Mouse (Mus musculus) erythroid progenitor cell, adult 5-6 weeks (primary cell): ENCODE measurements around the gene Adad2. TPM values are rescaled to one million over a fixed set of nuclear protein-coding genes. Genes with fewer than 3 reads are reported as not detected.

ENCODE experiments used
- ATAC-seq: replicated peaks from 2 replicates; pipeline ENCODE4 v1.8.0; 2016; ENCODE audit warnings: moderate number of reproducible peaks, mild to moderate bottlenecking, moderate TSS enrichment, inconsistent platforms; ENCODE audit not compliant: poor library complexity, low FRiP score, severe bottlenecking
- total RNA-seq, 2 experiments: library from RNA; stranded (forward) in 1 of 2; stranded (reverse) in 1 of 2; fragments of 150-400 nt in 1 of 2; fragments of 186-747, 209-891 nt in 1 of 2; gene quantifications; 2 replicates each; pipeline versions ENCODE4 v1.2.3 to v1.2.4; 2015 to 2017; ENCODE audit warnings: low replicate concordance in 2 of 2

Adad2 gene
- not detected in 2 replicates for total RNA-seq (2015; ENCODE audit: low replicate concordance)
- total RNA-seq (2017; ENCODE audit: low replicate concordance), result not detected in 2 replicates

DNA sequence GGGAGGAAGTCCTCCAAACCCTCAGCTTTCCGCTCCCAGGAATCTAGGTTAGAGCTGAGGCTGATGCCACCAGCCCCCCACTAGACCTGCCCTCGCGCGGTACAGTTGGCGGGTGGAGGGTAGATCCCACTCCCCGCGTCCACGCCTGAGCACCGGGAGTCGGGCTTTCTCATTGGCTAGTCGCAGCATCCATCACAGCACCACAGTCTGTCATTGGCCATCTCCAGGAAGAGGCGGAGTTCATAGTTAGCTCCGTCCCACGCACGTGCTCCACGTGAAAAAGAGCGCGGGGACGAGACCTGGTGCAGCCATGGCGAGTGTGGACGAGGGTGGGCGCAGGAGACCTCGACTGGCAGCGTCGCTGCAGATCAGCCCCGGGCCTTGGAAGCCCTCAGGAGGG lies at the start of gene Adad2:
Gene Adad2 (plus strand): TSS at position 277 of the 400 bp plus-strand sequence.
- no peak for ATAC-seq

- no peak for ATAC-seq
These were observed 48.7 kb upstream of the Adad2 start for GRCm38 (mm10) chr8:119563849-119564251.

- ATAC-seq, result no peak
These were observed 46.2 kb upstream of the Adad2 start for GRCm38 (mm10) chr8:119566367-119566766.

- no peak for ATAC-seq
These were observed 44.3 kb upstream of the Adad2 start for GRCm38 (mm10) chr8:119568251-119568650.

DNA sequence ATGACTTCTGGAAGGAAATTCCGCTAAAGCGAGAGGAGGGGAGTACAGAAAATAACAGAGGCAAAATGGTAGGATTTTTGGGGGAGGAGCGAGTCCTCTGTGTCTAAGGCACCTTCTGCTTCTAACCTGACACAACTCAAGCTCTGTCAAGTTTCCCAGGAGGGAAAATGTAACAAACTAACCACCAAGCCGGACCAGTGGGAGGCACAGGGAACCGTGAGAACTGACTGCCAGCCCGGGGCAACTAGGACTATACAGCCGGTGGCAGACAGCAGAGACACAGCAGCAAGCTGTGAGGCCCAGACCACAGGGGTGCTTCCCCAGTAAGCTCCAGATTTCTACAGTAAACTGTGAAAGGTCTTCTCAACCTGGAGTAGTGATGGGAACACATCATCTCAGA lies 43.6 kb upstream of the Adad2 start:
- ATAC-seq, result no peak

- no peak for ATAC-seq
These were observed 42.7 kb upstream of the Adad2 start for GRCm38 (mm10) chr8:119569881-119570280.

- no peak for ATAC-seq
These were observed 41.4 kb upstream of the Adad2 start for GRCm38 (mm10) chr8:119571135-119571534.

DNA sequence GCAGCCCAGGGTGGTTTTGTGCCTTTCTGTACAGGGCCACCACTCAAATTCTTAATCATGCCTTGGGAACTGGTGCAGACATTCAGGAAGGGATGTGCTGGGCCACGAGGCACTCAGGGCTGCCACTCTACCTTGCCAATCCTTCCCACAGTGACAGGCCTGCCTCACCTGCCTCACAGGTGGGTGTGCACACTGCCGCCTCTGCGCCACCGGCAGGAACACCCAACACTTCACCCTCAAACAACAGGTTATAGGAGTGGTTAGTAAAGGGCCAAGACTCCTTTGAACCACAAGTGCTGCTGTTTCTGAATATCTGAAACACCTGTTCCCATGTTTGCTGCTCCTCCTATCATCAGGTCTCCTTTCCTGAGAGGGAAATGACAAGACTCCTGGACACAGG lies 40.1 kb upstream of the Adad2 start:
- ATAC-seq, result no peak

GRCm38 (mm10) chr8:119574437-119575365 lies 37.8 kb upstream of the Adad2 start, which contains the start of the genes Hsdl1 and Dnaaf1:
Gene Hsdl1, minus strand, starts transcription at chr8:119575183.
Gene Dnaaf1, plus strand, starts transcription at chr8:119575235.
- ATAC-seq, result peak; percentile 86

GRCm38 (mm10) chr8:119575366-119575726 lies 37.2 kb upstream of the Adad2 start:
- ATAC-seq, result no peak; the same call in 1 of the 2 replicates

DNA sequence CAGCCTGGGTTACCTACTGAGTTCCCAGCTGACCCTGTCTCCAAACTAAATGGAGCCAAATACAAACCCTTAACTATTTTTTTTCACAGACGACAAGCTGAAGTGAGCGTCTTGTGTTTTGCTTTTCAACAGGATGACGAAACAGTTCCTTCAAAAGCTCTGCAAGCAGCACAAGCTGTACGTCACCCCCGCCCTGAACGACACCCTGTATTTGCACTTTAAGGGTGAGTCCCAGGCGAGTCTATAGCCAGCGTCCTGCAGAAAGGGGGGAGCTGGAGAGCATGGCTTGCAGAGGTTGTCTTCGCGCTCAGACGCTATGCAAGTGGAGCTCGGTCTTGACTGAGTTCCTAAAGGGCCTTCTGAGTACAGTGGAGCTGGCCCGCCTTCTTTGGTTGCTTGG lies 33.5 kb upstream of the Adad2 start:
- ATAC-seq, result no peak

- ATAC-seq, result no peak
These were observed 31.9 kb upstream of the Adad2 start for GRCm38 (mm10) chr8:119580441-119581161.

- ATAC-seq, result peak; percentile 78
These were observed 26.6 kb upstream of the Adad2 start for GRCm38 (mm10) chr8:119585901-119586300.

DNA sequence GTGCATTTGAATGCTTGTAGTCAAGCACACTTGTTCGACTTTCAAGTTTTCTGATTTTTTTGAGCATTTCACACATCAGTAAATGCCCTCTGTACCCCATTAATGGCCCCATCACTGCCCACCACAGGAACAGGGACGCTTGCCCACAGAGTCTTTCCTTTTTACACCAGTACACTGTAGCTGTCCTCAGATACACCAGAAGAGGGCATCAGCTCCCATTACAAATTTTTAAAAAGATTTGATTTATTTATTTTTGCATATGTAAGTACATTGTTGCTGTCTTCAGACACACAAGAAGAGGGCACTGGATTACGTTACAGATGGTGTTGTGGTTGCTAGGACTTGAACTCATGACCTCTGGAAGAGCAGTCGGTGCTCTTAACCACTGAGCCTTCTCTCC lies 24.2 kb upstream of the Adad2 start:
- ATAC-seq, result no peak

- no peak for ATAC-seq
These were observed 23.7 kb upstream of the Adad2 start for GRCm38 (mm10) chr8:119588844-119589243.

- no peak for ATAC-seq
These were observed 22.2 kb upstream of the Adad2 start for GRCm38 (mm10) chr8:119590348-119590747.

GRCm38 (mm10) chr8:119591456-119591855 lies 21.1 kb upstream of the Adad2 start:
- ATAC-seq, result no peak

DNA sequence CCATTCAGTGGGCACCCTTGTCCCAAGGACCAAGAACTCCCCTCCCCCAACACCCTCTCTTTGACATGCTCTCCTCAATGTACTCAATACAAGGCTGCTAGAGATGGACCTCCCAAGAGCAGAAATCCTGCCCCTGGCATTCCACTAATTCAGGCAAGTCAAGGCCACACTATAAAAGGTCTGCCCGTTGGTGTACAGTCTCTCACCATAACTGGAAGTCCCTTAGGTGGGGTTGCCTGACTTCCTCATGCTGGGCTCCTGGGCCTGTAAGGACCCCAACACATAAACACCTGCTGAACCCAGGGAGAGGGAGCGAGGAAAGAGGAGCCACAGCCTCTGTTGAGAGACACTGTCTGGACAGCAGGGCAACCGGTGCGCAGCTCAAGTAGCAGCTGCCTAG lies 8.8 kb upstream of the Adad2 start:
- ATAC-seq, result no peak

- peak; percentile 50 for ATAC-seq
These were observed 8.1 kb upstream of the Adad2 start for GRCm38 (mm10) chr8:119604398-119604803.

GRCm38 (mm10) chr8:119604996-119605395 lies 7.6 kb upstream of the Adad2 start, which contains the start of gene Taf1c:
Gene Taf1c, minus strand, starts transcription at chr8:119605222.
- ATAC-seq, result peak; percentile 92

- no peak for ATAC-seq
These were observed 6.3 kb upstream of the Adad2 start for GRCm38 (mm10) chr8:119606224-119606623.
